Mouse (Mus musculus) forelimb bud, embryonic 11.5 days (tissue): ENCODE data around the gene Trim44.

Experiments
- DNase-seq: peaks from one replicate; pipeline ENCODE4 v3.0.0-alpha.2; 2012; ENCODE audit warnings: low read depth, low spot score

Gene Trim44

DNA sequence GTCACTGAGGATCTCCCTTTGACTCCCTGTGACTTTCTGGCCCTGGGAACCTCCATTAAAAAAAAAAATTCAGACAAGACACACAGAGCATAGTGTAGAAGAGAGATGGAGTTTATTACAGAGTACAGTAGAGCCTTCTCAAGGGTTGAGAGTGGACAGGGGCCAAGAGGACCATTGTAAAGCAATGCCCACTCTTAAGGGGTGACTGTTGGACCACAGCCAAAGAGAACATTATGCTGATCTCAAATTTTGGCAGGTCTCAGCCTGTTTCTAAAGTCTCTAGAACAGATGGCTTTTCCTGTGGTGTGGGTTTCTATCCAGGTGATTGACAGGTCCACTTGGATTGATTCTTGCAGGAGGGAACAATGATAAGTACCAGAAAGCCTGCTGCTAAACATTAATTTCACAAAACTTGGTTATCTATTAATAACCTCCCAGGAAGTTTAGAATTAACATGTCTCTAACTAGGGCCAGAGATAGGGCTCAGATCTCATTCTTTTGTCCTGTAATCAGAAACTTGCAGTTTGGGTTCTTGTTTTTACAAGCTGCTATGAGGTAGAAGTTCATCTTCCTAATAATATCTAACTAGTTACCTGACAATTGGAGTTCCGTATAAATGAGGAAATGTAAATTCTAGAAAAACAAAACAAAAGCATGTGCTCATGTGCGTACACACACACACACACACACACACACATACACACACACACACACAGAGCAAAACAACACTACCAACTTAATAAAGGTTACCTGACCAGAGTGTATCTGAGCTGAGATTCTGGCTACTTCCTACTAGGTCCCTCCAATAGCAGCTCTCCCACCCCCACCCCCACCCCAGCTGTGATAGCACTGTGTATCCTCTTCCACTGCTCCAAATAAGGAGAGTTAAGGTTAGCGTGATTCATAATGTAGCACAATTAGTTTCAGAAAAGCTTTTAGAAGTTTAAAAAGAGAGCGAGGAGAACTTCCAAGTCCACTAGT is 1.0 kb downstream of the Trim44 start:
- no peak for DNase-seq

DNA sequence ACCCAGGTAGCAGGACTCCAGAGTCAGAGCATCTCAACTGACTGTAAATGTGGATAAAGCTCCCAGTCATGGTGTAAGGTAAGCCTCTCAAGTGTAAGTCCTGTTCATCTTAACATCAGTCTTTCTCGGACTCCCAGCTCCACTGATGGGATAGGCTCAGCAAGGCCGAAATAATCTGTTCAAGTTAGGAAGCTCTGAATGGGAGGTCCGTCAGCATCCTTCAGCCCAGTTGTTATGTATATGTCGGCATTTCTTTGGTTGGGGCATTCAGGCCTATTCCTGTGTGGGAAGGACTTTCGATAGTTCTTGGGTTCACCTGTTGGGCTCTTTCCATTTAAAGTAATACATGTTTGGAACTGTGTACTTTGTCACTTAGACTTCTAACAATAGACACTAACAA is 3.6 kb downstream of the Trim44 start:
- DNase-seq = no peak

GRCm38 (mm10) chr2:102403306-102403705 is 4.3 kb downstream of the Trim44 start:
- no peak for DNase-seq

- no peak for DNase-seq
Observed at GRCm38 (mm10) chr2:102401352-102401692, 6.3 kb downstream of the Trim44 start.

- DNase-seq = peak; percentile 63
Observed at GRCm38 (mm10) chr2:102400605-102401351, 6.8 kb downstream of the Trim44 start.

GRCm38 (mm10) chr2:102399864-102400604 is 7.6 kb downstream of the Trim44 start:
- no peak for DNase-seq

- DNase-seq = no peak
Observed at GRCm38 (mm10) chr2:102396493-102396892, 11.1 kb downstream of the Trim44 start.

DNA sequence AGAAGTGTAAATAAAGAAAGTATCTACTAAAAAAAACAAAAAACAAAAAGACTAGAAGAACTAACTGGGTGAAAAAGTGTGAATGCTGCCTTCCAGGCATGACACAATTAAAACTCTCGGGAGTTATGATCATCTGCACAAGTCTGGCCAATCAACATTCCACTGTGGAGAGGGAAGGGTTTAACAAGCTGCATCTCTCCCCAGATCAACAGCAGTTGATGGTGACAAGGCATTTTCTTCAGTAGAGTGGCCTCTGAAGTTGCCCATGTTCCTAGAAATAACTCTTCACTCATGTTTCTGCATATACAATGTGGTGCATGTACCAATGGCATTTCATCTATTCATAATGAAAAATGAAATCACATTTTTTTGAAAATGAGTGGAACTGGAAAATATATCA is 14.2 kb downstream of the Trim44 start:
- DNase-seq = no peak

DNA sequence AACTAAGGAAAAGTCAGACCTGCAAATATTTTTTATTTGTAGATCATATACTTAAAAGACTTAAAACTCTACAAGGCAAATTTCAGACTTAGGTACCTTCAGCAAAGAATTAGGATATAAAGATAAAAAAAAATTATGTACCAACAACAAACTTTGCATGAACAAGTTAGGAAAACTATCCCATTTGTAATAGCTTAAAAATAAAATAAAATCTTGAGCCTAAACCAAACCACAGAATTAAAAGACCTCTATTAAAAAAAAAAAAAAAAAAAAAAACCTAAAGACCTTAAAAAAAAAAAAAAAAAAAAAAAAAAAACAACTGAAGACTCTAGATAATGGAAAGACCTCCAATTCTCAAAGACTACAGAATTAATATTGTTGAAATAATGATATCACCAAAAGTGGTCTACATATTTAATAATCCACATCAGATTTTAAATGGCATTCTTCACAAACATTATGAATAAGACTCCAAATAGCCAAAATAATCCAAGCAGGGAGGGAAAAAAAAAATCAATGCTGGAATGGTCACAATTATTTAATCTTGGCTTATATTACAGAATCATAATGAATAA is 22.2 kb downstream of the Trim44 start:
- no peak for DNase-seq

GRCm38 (mm10) chr2:102384496-102384895 is 23.1 kb downstream of the Trim44 start:
- DNase-seq = no peak

GRCm38 (mm10) chr2:102384057-102384456 is 23.6 kb downstream of the Trim44 start:
- no peak for DNase-seq

GRCm38 (mm10) chr2:102383069-102383834 is 24.4 kb downstream of the Trim44 start:
- no peak for DNase-seq

DNA sequence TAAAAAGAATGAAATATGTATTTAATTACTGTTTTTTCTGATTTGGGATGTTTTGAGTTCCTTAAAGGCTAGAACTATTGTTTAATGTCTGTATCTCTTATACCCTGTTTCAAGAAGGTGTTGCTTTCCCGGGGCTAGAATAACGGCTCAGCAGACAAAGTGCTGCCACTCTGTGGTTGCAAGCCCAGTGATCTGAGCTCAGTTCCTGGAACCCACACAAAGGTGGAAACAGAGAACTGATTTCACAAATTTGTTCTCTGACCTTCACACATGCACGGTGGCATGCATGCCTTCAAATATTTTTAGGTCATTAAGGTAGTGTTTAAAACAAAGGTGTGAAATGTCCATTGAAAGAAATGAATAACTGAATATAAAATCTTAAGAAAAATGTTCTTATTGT is 25.1 kb downstream of the Trim44 start:
- DNase-seq = no peak

DNA sequence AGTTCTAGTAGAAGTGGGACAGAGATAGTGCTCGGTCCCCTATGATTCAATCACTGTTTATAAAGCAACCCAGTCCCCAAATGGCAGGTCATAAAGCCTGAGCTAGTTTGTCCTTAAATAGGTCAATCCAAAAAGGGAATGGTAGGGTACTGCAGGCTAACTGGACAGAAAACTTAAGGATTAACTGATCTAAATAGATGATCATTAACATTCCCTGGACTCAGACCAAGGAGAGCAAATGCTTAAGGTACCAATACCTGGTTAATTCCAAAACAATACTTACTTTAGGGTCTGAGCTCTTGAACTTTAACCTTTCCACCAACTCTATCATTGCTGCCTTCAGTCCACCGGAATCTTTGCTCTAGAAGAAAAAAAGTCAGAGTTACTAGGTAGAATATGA is 27.0 kb downstream of the Trim44 start:
- no peak for DNase-seq

DNA sequence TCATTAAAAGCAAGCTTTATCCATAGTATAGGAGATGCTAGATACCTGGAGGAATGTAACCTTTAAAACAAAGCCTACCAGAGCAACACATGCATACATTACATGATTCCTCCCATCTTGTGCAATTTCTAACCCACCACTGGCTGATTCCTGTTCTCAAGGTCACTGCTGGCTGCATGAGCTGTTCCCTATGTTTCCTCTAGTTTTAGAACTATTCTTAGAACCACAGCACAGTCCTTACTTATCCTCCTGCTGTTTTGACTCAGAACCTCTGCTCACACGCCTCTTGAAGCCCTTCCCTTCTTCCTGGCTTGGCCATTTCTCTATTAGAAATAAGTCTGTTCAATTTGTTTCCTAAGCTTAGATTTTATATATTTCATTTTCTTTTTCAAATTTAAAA is 28.7 kb downstream of the Trim44 start:
- DNase-seq = no peak

- no peak for DNase-seq
Observed at GRCm38 (mm10) chr2:102378381-102378780, 29.2 kb downstream of the Trim44 start.

- DNase-seq = no peak
Observed at GRCm38 (mm10) chr2:102377370-102377769, 30.3 kb downstream of the Trim44 start.

DNA sequence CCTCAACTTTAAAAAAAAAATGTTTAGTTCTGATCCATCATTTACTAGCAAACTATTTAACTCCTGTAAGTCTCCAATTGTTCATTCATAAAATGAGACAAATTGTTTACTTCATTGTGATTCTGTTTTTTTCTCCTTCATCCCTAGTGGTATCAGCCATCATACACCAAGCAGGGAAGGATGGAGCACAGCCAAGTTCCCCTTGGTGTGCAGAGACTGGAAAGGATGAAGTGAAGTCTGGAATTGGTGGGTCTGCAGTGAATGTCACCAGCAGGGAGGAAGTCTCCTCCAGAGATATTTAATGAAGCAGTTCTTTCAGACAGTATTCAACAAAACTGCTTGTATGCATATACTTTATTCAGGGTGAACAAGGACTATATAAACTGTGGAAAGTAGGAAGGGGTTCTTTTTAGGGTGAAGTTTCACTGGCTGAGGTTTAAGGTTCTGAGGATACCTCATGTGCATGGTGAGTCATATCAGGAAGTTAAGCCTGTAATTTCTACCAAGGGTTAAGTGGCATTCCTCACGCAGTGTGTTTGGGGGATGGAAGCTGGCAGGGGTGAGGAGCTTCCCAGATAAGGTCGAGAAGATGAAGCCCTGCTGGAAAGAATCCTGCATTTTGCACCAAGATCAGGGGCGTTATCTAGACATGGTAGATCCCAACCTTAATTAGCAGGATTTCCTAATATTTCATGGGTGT is 34.1 kb downstream of the Trim44 start:
- no peak for DNase-seq

DNA sequence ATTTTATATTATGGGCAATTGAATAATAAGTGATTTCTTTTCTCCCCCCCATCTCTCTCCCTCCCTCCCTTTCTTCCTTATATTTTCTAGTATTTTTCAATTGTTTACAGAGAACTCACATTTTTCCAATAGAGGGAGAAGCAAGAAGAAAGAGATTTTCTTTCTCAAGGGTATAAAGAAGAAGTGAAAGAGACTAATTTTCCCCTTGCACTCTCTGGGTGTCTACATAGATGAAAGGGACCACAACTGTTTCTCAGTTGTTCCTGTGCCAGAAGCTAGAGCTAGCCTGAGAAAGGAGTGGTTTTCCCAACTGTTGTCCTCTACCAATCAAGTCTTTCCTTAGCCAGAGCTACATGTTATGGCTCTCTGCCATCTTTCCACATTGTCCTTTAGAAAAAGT is 34.9 kb downstream of the Trim44 start:
- DNase-seq = no peak

DNA sequence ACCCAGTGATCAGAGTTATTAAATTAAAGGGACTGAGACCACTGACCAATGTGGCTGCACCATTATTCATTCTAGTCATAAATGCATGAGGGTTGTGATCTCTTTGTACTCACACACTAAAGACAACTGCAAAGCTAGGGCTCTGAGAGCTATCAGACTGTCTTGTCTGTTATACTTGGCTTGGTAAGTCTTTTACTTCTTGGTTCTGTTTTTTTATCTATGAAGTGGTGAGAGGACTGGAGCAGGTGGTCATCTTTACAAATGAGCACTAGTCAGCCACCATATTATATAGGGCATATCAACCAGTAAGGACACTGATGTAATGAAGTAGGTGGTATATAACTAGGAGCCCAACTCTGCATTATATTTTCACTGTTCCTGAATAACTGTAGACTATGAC is 36.3 kb downstream of the Trim44 start:
- DNase-seq = no peak
